Mouse (Mus musculus) intestine, embryonic 14.5 days (tissue): ENCODE data around the gene Zfp46. TPM values are rescaled to one million over a fixed set of nuclear protein-coding genes. Genes with fewer than 3 reads are reported as not detected.

Experiments
- ATAC-seq: fragments of 200-750 bp; cut with Nextera tagmentation; replicated peaks from 2 replicates; pipeline ENCODE4 v1.8.0; 2017; ENCODE audit warnings: low read depth, moderate number of reproducible peaks, moderate TSS enrichment, moderate library complexity; ENCODE audit not compliant: low FRiP score, low TSS enrichment
- DNase-seq: peaks from one replicate; pipeline ENCODE4 v3.0.0-alpha.2; 2018; ENCODE audit warnings: low spot score
- H3K27ac ChIP-seq: fragments of 300-500 bp; sonication (generic); 2 replicates; pipeline ENCODE4 v1.5.1; 2014; ENCODE audit warnings: low read depth, mild to moderate bottlenecking, control low read depth
- H3K27me3 ChIP-seq: fragments of 300-500 bp; sonication (generic); replicated peaks from 2 replicates; pipeline ENCODE4 v1.6.1; 2014; ENCODE audit warnings: low read length, control low read depth; ENCODE audit not compliant: control insufficient read depth, insufficient read depth
- H3K36me3 ChIP-seq: fragments of 300-500 bp; sonication (generic); 2 replicates; pipeline ENCODE4 v1.6.1; 2014; ENCODE audit warnings: low read length, control low read depth; ENCODE audit not compliant: control insufficient read depth, insufficient read depth
- H3K4me1 ChIP-seq: fragments of 300-500 bp; sonication (generic); replicated peaks from 2 replicates; pipeline ENCODE4 v1.6.1; 2014; ENCODE audit warnings: low read length, control low read depth, mixed read lengths; ENCODE audit not compliant: control insufficient read depth, insufficient read depth
- H3K4me2 ChIP-seq: fragments of 300-500 bp; sonication (generic); 2 replicates; pipeline ENCODE4 v1.6.1; 2014; ENCODE audit warnings: low read length
- H3K4me3 ChIP-seq: fragments of 300-500 bp; sonication (generic); 2 replicates; pipeline ENCODE4 v1.5.1; 2014; ENCODE audit warnings: low read depth, low read length, control low read depth, mixed read lengths
- H3K9ac ChIP-seq: fragments of 300-500 bp; sonication (generic); 2 replicates; pipeline ENCODE4 v1.6.1; 2014; ENCODE audit warnings: mild to moderate bottlenecking, low read length
- H3K9me3 ChIP-seq: fragments of 300-500 bp; sonication (generic); 2 replicates; pipeline ENCODE4 v1.6.1; 2016; ENCODE audit warnings: low read length, control low read depth; ENCODE audit not compliant: control insufficient read depth
- WGBS: fragments of 180-500 bp; shearing (Covaris S2); extraction: QIAGEN DNeasy Blood & Tissue Kit; methylation state at CpG from one replicate; pipeline ENCODE4 v1.1.7; 2014; 5-methylcytosine and 5-hydroxymethylcytosine counted together
- polyA plus RNA-seq: library from polyadenylated mRNA; unstranded; fragments of >200 nt; fragmentation: Nextera tagmentation; extraction: Ambion mirVana; gene quantifications from 2 replicates; pipeline ENCODE4 v1.2.1, GENCODE M21; 2014

The Zfp46 gene
- polyA plus RNA-seq, 1 experiment from 2014 or later = 19.0 TPM

GRCm38 (mm10) chr4:136281611-136282010 is 2.9 kb upstream of the Zfp46 start:
- H3K27ac ChIP-seq = no peak overlapping the region
- H3K9ac ChIP-seq = no peak overlapping the region
- ATAC-seq (no peak), DNase-seq (no peak)
- H3K27me3 ChIP-seq = no peaks in the 10 kb centered on the region
- 60% methylated on average over 9 of the region's 9 CpGs for WGBS
- no peaks in the 10 kb centered on the region for H3K36me3 ChIP-seq
- no peak overlapping the region for H3K4me2 ChIP-seq
- H3K9me3 ChIP-seq = no peaks in the 10 kb centered on the region
- H3K4me3 ChIP-seq = no peak overlapping the region
- peaks cover 23% of the 10 kb centered on the region for H3K4me1 ChIP-seq

DNA sequence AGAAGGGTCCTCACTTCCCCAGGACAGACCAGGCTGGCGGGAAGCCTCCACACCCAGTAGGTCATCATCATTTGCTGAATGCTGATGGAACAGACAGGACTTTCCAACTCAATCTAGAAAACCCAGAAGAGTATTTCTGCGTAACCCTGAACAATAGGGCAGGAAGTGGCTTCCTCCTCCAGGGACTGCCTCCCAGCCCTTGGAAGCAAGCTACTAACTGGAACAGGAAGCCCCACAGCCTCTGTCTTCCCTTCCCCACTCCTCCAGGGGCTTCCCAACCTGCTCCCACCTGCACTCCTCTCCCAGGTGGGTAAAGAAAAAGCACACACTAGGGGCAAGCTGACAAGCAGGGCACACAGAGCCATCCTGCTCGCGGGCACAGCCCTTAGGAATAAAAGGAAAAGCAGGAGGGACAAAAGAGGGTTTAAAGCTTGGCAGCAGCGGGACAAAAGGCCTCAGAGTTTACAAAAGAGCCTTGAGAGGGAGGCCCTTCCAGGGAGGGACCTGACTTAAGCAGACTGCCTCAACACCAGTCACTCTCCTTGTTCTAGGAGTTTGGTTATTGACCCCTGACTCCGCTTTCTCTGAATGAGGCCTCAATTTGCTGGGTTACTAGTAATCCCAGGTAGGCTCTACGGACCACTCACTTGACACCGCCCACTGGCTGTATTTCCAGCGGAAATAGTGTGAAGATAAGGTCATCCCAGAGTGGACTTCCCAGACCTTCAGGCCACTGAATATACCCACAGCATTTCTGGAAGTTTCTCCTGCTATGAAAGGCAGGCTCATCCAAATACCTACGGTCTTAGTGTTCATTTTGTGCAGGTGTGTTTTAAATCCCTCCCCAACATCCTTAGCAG is 1.6 kb upstream of the Zfp46 start:
- DNase-seq (peak; percentile 66), ATAC-seq (no peak)
- 43% methylated on average over 10 of the region's 10 CpGs for WGBS
- H3K9me3 ChIP-seq = no peaks in the 10 kb centered on the region
- no peak overlapping the region for H3K4me2 ChIP-seq
- no peaks in the 10 kb centered on the region for H3K27me3 ChIP-seq
- H3K9ac ChIP-seq = no peak overlapping the region
- no peak overlapping the region for H3K4me3 ChIP-seq
- peak overlapping the region; percentile 91 for H3K27ac ChIP-seq
- H3K4me1 ChIP-seq = peaks cover 31% of the 10 kb centered on the region
- peaks cover 8% of the 10 kb centered on the region for H3K36me3 ChIP-seq

- Histone ChIP-seq H3K27me3 (no peaks in the 10 kb centered on the region), H3K4me1 (peaks cover 31% of the 10 kb centered on the region), H3K36me3 (peaks cover 17% of the 10 kb centered on the region), H3K9ac (no peak overlapping the region), H3K9me3 (0 out of 2 replicates have a peak, but pooled peaks cover 5% of the 10 kb centered on the region), H3K4me3 (no peak overlapping the region), H3K27ac (peak overlapping the region; percentile 91), H3K4me2 (peak overlapping the region; percentile 94)
- DNase-seq = no peak
- ATAC-seq = no peak
- WGBS = 38% methylated on average over 2 of the region's 2 CpGs
These were observed 700 bp upstream of the Zfp46 start for GRCm38 (mm10) chr4:136283783-136284182.

GRCm38 (mm10) chr4:136284891-136285290 is 408 bp downstream of the Zfp46 start:
- peaks cover 28% of the 10 kb centered on the region for H3K36me3 ChIP-seq
- H3K4me3 ChIP-seq = peak overlapping the region; percentile 74
- peaks cover 2% of the 10 kb centered on the region; the same call in 1 of the 2 replicates for H3K27me3 ChIP-seq
- whole genome bisulfite sequencing = 25% methylated on average over 6 of the region's 6 CpGs
- 0 out of 2 replicates have a peak, but pooled peaks cover 5% of the 10 kb centered on the region for H3K9me3 ChIP-seq
- peak overlapping the region; percentile 65 for H3K9ac ChIP-seq
- no peak for DNase-seq
- no peak for ATAC-seq
- H3K4me1 ChIP-seq = peaks cover 31% of the 10 kb centered on the region
- H3K27ac ChIP-seq = peak overlapping the region; percentile 91
- peak overlapping the region; percentile 94 for H3K4me2 ChIP-seq

- WGBS = under 1% methylated on average over 25 of the region's 25 CpGs
These were observed 896 bp downstream of the Zfp46 start for GRCm38 (mm10) chr4:136285348-136285810.

GRCm38 (mm10) chr4:136285811-136286371 is 1.4 kb downstream of the Zfp46 start:
- Histone ChIP-seq H3K9ac (peak overlapping the region; percentile 65), H3K27me3 (peaks cover 2% of the 10 kb centered on the region; the same call in 1 of the 2 replicates), H3K4me1 (peaks cover 31% of the 10 kb centered on the region), H3K27ac (peak overlapping the region; percentile 91), H3K4me3 (peak overlapping the region; percentile 74), H3K4me2 (peak overlapping the region; percentile 94), H3K36me3 (peaks cover 38% of the 10 kb centered on the region), H3K9me3 (0 out of 2 replicates have a peak, but pooled peaks cover 8% of the 10 kb centered on the region)
- peak; percentile 93 for DNase-seq
- WGBS = 0% methylated on average over 28 of the region's 29 CpGs
- peak; percentile 91 for ATAC-seq

More at GRCm38 (mm10) chr4:136285348-136285810, 896 bp downstream of the Zfp46 start:
- Histone ChIP-seq H3K9me3 (0 out of 2 replicates have a peak, but pooled peaks cover 5% of the 10 kb centered on the region), H3K4me2 (peak overlapping the region; percentile 94), H3K4me3 (peak overlapping the region; percentile 74), H3K27me3 (peaks cover 2% of the 10 kb centered on the region; the same call in 1 of the 2 replicates), H3K27ac (peak overlapping the region; percentile 91), H3K9ac (peak overlapping the region; percentile 65), H3K4me1 (peaks cover 31% of the 10 kb centered on the region), H3K36me3 (peaks cover 33% of the 10 kb centered on the region)
- peak; percentile 91 for ATAC-seq
- no peak for DNase-seq

GRCm38 (mm10) chr4:136289918-136290780 is 5.7 kb downstream of the Zfp46 start:
- no peak overlapping the region for H3K4me3 ChIP-seq
- no peak overlapping the region for H3K4me2 ChIP-seq
- H3K36me3 ChIP-seq = peaks cover 74% of the 10 kb centered on the region
- 55% methylated on average over 66 of the region's 66 CpGs for WGBS
- 0 out of 2 replicates have a peak, but pooled peaks cover 8% of the 10 kb centered on the region for H3K9me3 ChIP-seq
- ATAC-seq (no peak), DNase-seq (no peak)
- no peak overlapping the region for H3K9ac ChIP-seq
- peaks cover 12% of the 10 kb centered on the region for H3K4me1 ChIP-seq
- H3K27ac ChIP-seq = no peak overlapping the region
- H3K27me3 ChIP-seq = peaks cover 2% of the 10 kb centered on the region; the same call in 1 of the 2 replicates
